Mouse (Mus musculus) thymus, postnatal 14 days (tissue): ENCODE results near the gene Myrf.
A peak's percentile ranks its signal among the peaks of the same experiment; 100 is the strongest.

Experiments used
- DNase-seq: peaks from one replicate; pipeline ENCODE4 v3.0.0; 2021

The Myrf gene

DNA sequence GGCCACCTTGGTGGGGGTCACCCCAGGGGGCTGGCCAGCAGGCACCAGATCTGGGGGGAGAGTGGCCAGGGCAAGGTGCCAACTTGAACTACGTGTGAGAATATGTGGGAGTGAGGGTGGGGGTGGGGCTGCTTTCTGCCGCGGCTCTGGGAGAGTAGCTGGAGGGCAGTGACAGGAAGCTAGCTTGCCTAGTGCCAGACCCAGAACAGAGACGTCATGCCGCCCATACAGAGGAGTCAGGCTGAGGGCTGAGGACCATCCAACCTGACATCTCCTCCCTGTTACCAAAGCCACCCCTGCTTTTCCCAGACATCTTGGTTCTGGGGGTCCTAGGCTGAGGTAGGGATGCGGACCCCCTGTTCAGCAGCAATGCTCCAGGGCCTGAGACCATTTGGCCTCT lies 6.6 kb upstream of the Myrf start:
- DNase-seq: no peak

DNA sequence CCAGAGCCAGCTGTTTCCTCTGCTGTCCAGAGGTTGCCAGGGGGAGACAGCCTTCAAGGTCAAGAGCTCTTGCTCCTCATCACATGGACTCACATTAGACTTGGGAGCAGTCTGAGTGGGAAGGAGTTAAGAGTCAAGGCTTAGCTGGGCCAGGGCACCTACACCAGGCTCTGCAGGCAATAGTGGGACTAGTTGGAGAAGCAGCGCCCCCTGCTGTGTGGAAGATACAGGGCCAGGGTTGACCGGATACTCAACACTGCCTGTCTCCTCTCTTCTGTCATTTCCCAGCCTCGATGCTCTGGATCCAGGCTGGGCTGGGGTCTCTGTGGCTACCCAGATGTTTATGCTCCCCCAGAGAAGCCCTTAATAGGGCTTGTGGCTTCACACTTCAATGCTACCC lies 3.6 kb upstream of the Myrf start:
- peak; percentile 46 for DNase-seq

DNA sequence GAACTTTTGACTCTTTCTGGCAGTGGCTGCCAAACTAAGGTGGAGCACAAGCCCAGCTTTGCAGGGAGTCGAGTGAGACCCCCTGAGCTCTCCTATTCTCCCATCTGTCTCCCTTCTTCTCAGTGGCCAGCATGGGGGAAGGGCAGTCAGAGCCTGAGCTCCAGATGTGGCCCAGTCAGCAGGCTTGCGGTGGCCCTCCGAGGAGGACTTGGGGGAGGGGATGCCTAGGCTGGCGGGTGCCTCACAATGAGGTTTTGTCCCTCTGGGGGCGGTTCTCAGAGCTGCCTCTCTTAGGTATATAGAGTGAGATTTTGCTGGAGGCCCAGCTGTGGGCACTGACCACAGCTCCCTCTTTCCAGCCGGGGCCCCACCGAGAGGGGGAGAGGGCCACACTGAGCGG lies 2.4 kb upstream of the Myrf start:
- DNase-seq: no peak

DNA sequence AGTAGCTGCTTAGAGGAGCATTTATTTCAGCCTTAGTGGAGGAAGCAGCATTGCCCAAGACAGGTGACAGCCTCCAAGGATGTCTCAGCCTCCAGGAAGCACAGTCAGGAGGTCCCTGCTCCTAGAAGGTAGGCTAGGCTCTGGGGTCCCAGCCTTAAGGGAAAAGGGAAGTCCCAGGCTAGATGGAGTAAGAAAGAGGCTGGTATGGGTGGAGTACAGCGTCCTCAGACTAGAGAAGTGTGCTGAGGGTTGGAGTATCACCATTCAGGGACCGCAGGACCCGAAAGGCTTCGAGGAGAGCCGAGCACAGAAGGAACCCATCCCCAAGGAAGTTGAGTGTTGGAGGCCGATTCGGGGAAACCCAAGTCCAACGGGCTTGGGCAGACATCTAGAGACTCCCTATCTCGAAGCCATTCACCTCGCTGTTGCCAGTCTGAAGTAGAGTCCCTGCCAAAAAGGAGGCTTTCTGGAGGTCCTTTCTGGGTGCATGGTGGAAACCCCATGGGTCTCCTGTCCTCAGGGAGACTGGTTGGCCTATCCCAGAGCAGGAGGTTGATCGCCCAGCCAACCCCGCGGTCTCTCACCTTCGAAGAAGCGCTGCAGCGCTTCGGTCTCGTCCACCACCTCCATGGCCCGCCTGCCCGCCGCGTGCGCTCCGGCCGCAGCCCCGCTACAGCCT lies 434 bp downstream of the Myrf start:
- DNase-seq: no peak

DNA sequence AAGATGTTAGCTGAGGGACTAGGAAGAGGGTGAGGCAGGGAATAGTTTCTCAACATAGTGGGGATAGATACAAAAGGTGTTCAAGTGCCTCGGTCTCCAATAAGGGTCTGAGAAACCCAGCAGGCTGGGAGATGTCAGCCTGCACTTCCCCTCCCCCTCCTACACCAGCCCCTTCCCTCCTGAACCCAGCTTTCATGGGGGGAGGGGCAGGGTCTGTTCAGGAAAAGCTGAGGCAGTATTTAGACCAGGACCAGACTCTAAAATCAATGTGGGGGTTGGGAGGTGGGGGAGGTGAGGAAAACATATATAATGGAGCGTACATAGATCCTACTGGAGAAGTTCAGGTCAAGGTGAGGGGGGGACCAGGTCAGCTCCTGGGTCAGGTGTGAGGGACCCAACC lies 1.1 kb downstream of the Myrf start:
- no peak for DNase-seq

DNA sequence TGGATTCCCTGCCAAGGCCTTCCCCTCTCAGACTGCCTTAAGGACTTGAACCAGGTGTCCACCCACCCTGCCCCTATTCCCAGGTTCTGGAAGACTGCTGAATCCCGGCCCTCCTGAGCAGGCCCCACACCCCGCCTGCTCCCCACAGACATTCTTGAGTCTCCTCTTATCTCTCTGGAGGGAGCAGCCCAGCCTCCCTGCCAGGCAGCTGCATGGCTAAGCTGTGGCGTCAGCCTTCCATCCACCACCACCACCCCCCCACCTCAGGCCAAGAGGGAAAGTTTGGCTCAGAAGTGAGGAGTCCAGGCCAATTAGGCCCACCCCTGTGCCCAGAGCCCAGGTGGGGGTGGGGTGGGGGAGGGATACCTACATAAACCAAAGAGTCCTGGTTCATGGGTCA lies 2.1 kb downstream of the Myrf start:
- no peak for DNase-seq

DNA sequence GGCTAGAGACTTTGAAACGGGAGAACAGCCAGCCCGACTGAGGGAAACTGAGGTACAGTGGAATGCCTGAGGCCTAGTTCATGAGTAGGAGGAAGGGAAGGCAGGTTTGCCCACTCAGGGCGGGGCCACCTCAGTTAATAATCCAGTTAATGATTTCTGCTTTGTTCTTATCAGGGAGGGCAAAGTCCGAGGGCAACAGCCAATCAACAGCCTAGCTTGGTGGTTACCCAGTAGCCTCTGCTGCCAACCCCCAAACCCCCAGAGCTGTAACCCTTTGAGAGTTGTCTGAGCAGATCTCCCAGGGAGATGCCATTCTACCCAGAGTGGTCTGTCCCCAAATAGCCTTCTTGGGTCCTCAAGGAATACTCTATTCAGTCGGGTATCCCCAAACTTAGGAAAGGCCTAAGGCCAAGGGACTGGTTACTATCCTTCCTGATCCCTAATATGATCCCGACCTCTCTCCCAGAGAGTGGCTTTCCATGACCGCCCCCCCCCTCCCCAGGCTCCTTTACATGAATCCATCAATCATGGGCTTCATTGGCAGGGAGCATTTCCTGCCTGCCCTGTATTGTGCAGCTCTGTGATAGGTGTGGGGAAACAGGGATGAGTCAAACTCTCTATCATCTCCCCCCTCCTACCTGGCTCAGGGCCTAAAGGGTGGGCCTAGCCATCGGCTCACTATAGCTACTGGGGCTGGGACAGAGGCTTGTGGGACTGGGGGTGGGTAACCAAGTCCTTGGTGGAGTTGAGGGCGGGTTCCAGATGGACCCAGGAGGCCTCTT lies 4.6 kb downstream of the Myrf start:
- DNase-seq: no peak

DNA sequence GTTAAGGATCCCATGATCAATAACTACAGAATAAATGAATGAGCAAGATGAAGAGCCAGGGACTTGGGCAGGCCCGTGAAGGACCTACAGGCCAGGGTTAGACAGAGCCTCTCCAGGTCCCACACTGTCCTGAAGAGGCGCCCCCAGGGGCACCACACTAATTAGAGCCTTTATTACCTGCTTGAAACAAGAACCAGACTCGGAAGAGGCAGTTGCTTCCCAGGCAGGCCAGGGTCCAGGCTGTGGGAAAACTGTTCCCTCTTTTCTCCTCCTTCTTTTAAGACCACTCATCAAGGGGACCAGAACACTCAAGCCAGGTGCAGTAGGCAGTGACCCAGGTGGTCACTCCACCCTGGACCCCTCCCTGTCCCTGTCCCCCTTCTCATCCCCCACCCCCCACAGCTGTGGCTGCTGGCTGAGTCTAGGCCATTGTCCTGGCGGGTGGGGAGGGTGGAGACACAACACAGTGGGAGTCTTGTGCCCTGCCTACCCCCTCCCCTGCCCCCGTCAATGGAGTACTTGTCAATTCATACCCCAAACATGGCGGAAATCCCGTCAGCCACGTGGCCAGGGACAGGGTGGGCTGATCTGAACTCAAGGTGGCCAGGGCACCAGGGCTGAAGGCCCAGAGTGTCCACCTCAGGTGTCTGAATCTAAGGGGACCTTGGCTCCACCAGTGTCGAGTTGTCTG lies 8.1 kb downstream of the Myrf start:
- DNase-seq: no peak

DNA sequence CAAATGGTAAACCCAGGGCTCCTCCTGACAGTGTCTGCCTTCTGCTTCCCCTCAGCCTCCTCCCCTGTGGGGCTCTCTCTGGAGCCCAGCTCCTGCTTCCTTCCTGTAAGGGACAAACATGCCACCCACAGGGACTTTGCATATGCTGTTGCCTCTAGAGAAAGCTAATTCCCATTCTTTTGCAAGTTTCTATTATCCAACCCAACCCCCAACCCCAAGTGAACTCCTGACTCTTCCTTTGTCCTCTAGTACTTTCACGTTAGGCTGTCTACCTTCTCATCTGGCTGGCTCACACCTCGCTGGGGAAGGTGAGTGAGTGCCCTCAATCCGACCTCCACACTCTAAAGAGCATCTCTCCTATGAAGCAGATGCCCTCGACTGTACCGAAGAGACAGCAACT lies 8.7 kb downstream of the Myrf start:
- DNase-seq: no peak

DNA sequence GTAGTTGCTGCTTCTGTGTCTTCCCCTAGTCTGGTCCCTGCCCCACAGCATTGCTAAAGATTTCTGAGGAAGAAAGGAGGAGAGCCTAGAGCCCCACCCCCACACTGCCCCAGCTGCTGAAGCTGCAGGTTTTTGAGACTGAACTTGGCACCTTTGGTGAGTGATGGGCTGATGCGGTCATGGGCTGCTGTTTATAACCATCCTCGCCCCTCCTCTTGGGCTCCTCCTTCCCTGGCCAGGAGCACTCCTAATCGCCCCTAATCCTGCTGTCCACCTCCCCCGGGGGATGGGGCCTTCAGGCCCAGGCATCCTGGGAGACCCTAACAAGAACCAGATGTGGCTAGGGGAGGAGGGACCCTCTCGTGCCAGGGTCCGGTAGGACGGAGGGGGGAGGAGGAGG lies 9.5 kb downstream of the Myrf start:
- no peak for DNase-seq

DNA sequence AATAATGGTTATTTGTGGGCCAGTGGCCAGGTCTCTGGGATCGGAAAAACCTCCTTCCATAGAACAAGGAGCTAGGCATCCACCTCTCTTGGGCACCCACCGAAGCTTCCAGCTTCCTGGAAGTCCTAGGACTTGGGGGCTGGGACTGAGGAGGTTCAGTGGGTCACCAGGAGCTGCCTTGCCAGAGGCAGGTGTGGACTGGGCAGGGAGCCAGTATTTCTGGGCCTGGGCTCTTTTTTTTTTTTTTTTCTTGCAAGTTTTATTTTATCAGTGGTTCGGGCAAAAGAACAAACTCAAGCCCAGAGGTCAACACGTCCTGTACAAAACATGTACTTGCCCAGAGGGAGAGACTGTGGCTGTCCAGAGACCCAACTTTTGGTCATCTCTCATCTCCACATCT lies 14.8 kb downstream of the Myrf start:
- no peak for DNase-seq

DNA sequence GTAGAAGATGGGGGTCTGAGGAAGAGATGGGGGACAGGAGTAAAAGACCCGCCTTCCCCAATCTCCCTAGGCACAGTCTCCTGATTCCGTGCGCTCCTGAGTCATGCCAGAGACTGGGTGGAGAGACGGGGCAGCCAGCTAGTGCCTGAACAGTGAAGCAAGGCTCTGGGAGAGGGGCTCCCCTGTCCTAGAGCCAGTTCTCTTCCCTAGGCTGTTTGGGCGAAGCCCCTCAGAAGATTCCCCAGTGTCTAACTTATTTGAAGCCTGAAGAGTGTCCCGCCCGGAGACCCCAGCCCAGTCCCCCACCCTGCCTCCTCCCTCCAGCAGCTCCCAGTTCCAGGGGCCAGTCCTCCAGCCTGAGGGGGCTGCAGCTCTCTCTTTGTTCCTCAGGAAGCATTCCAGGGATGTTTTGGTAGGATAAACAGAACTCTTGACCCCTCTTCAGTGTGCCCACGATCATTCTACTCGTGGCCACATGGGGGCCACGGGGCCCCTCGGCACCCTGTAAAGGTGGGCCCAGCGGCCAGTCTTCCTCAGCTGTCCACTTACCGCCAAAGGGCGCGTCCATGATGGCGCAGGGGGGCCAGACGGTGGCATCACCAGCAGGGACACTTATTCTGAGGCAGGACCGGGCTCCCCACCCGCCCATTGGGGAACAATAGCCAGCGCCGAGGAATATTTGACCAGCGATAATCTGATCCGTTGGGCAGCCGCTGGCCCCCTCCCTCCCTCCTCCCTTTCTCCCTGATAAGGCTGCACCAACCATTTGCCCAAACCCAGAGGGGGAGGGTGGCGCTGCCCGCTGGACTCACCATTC lies 15.7 kb downstream of the Myrf start:
- no peak for DNase-seq

DNA sequence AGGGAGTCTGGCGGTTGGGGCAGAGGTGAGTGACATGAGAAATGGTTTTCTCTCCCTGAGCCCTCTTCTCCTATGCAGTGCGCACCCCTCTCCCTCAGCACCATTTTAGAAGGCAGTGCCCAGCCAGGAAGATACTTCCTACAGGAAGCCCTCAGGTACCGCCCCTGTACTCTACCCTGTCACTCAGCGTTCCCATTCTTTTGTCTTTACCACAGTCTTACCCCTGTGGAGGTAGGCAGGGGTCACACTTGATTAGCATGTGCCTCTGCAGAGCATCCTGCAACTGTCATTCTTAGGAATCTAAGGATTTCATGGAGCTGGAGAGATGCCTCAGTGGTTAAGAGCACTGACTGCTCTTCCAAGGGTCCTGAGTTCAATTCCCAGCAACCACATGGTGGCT lies 17.0 kb downstream of the Myrf start:
- DNase-seq: no peak

DNA sequence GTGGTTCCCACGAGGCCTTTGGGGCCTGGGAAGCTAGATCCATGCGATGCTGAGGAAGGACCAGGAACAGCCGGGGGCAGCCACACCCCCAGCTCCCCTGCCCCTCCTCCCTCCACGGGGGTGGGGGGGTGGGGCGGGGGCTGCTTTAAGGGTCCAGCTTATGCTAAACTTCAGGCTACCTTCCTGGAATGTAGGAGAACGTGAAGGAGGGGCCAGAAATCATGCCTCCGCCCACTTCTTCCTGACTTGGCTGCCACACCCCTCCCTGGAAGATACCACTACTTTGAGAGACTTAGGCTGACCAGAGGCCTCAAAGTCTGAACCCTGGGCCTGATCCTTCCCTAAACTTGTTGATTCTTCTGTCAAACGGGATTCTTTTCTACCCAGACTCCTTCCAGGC lies 17.9 kb downstream of the Myrf start:
- DNase-seq: no peak

DNA sequence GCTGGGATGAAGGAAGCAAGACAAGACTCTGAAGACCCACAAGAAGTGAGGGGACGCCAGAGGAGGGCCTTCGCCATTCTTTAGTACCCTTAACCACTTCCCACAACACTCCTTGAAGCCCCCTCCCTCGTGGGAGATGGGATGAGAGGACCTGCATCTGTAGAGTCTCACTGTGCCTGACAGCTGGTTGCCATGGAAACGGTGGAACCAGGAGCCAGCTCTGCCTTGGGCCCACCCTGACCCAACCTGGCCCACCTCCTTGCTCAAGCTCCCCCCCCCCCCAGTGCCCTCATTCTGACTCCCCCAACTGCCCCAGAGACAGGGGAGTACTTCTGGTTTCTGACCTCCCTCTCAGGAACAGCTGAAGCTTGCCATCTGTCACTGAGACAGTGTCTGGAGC lies 19.0 kb downstream of the Myrf start:
- no peak for DNase-seq

DNA sequence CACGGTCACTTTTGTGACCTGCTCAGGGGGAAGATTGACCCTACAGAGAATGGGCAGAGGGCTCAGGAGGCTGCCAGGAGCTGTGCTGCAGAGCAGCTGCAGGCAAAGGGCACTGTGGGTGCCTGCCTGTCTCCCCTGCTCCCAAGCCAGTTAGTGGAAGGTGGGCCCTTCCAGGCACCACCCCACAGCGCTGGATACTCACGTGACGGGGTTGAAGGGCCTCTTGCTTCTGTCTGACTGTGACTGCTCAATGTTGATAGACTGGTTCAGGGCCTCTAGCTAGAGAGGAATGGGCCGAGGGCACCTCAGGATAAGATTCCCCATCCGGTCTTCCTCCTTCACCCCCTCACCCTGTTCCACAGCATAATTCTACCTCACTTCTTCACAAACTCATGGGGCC lies 21.0 kb downstream of the Myrf start:
- DNase-seq: no peak

DNA sequence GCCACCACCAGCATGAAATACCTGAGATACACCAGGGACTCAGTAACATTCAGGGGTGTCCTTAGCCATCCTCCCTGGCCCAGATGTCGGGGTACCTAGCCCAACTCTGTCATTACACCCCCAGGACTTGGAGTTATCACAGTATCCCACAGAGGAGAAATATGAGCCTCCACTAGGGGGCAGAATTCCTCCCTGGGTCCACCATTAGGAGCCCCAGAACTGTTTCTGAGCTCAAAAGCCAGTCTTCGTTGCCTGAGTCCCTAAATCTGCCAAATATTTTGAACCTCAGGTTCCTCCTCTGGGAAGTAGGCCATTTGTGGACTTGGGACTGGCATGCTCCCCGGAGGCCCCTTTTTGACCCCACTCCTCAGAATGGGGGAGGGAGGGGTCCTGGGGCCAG lies 21.4 kb downstream of the Myrf start:
- peak; percentile 50 for DNase-seq

DNA sequence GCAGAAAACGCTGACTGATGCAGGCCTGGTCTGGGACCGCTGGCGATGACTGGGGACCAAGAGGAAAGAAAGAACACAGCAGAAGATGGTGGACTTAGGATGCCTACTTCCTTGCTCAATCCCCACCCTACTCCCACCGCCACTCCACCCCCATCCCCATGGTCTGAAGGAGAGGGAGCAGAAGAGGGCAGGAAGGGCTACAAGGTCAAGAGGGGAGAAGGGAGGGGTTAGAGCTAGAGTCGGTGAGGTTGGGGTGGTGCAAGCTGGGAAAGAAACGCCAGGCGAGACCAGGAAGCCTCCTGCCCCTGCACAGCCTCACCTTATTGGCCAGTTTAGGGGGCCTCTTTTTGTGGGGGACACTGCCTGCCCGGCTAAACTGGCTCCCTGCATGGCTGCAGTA lies 24.4 kb downstream of the Myrf start:
- DNase-seq: no peak

DNA sequence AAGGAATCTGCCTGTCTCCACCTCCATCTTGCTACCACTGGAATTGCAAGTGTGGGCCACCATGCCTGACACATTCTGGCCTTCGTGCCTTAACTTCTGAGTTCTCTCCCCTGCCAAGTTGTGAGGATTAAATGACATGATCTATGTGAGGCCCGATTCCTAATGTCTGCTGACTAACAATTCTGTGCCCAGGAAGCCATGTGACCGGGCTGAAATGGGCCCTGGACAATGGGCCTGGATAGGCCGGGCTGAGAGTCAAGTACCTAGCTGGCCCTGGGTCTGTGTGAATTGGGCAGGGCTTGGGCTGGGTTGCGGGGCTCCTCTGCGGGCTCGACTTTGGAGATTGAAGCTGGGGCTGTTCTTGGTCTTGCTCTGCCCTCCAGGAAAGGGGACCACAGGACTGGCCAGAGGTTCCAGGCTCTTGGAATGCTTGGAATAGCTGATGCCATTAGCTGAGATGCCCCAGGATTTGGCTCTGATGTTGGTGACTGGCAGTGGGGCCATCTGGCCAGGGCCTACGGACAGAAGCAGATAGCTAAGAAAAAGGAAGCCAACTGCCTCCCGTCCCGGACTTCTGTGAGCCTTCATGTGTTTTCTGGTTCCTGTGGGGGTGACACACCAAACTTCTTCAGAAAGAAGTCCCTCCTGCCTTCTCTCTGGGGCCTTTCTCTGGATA lies 26.6 kb downstream of the Myrf start:
- no peak for DNase-seq

DNA sequence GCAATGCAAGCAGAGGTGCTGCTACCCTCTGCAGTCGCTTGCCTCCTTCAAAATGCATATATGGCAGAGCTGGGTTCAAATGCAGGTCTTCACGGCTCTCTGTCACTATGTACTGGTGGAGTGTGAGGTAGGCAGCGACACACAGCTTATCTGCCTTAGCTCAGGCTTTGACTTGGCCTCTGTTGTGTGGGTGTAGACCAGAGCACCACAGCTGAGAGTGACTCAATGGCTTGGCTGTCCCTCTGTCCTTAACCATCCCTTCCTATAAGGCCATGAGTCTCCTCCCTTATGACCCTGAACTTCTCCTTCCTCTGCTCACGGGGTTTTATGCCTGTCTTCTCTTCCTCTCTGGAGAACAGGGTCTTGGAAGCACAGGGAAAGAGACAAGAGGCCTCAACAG lies 29.7 kb downstream of the Myrf start:
- DNase-seq: no peak

DNA sequence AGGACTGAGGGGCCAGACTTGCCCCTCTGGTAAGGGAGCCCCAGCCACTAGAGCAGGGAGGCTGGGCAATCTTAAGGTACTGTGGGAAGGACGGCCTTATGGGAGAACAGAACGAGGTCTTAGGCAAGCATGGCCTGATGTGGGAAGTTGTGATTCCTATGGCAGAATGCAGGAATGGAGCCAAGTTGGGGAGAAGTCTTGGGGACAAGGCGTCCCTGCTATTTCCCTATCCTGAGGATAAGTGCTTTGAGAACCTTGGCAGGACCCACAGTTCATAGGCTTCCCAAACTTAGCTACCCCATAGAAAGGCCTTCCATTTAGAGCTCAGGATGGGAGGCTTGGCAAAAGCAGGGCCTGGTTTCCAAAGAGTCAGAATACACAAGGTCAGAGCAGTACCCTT lies 31.7 kb downstream of the Myrf start:
- no peak for DNase-seq

DNA sequence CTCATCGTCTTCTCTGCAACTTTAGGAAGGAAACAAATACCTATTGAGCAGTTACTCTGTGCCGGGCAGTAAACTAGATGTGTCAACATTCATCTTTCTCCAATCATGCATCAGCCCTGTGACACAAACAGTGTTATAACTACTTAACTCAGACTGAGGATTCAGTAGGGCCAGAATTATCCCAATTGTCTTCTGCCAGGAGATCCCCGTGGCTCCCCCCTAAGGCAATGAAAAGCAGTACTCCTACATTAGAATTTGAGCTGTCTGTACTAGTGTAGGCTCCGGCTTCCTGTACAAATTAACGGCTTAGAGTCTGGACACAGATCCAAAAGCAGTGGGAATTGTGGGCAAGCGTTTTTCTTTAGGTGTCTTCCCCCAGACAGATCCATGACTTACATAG lies 35.5 kb downstream of the Myrf start:
- DNase-seq: no peak

DNA sequence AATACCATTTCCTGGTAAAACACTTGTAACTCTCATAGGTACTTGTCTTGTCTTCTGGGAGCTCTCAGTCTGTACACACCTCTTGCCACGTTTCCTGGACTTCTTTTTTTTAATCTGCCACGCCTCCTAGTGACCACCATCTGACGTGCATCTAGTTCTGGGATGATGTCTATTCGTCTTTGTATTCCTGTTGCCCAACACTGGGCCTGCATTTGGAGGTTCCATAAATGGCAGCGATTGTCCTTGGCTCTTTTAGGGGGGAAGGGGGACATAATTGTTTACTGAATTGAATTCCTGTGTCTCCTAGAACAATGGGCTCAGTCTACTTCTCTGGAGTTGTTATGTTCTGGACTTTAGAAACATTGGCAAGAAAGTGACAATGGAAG lies 35.9 kb downstream of the Myrf start:
- DNase-seq: peak; percentile 29
